Mouse (Mus musculus) gastrocnemius, postnatal 14 days (tissue): ENCODE data around the gene Arhgap15. TPM values are rescaled to one million over a fixed set of nuclear protein-coding genes. Genes with fewer than 3 reads are reported as not detected.

ENCODE experiments used
- total RNA-seq, 2 experiments: library from RNA; stranded (reverse); gene quantifications; 2 replicates each; pipeline ENCODE4 v1.2.3; 2021

Gene Arhgap15
- total RNA-seq, 2 experiments from 2014 or later = 0.53 to 0.66 TPM

Other genes starting within 250 kb of the Arhgap15 start
- not detected for gene Kynu, start 193.5 kb upstream of the Arhgap15 start, total RNA-seq